Mouse (Mus musculus) kidney, adult 18-20 months (tissue): ENCODE measurements around the gene Arhgef2.

ENCODE experiments used
- DNase-seq: peaks from one replicate; pipeline ENCODE4 v3.0.0; 2021

The Arhgef2 gene

DNA sequence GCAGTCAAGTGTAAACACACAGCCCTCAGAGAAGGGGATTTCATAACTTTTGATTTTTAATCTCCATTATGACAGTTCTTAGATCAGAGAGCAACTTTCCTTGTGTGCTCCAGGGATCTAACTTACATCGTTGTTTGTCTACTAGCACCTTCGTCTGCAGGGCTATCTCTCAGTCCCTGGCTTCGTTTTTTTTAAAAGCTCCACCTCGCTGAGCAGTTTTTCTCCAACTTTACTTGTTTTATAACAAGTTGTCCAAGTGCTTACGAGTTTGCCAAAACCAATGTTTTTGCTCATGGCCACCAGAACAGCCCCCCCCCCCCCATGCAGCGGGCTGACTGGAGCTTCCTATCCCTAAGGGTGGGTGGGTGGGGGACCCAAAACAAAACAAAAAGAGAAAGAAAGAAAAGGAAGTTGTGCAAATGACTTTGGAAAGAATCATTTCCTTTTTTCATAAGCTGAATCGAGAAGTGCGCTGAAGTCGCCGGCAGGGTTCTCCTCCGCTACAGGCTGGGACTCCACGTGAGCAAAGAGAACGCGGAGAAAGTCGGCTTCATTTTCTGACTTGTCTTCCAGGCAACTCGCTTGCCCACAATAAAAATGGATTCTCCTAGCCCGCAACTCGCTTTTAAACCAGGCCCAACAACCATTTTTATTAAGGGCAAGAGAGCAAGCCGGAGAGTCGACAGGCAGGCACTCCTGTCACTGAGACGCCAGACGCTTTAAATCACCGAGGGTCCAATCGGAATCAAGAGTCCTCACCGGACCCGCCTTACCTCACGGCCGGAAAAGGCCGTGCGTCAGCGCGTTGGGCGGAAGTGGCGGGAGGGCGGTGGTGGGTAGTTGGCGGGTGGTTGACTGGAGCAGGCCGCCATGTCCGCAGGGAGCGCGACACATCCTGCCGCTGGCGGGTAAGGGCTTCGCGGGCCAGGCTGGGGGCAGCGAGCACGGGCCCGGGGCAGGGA lies 79.5 kb downstream of the Arhgef2 start, which contains the start of gene Khdc4:
Gene Khdc4, plus strand, starts transcription at position 824 of the 962 bp plus-strand sequence.
- DNase-seq: peak; percentile 97

GRCm38 (mm10) chr3:88685958-88686451 lies 80.2 kb downstream of the Arhgef2 start:
- DNase-seq: no peak

GRCm38 (mm10) chr3:88686734-88687611 lies 81.2 kb downstream of the Arhgef2 start:
- DNase-seq: no peak

- no peak for DNase-seq
Measured at GRCm38 (mm10) chr3:88689079-88689478, 83.3 kb downstream of the Arhgef2 start.

DNA sequence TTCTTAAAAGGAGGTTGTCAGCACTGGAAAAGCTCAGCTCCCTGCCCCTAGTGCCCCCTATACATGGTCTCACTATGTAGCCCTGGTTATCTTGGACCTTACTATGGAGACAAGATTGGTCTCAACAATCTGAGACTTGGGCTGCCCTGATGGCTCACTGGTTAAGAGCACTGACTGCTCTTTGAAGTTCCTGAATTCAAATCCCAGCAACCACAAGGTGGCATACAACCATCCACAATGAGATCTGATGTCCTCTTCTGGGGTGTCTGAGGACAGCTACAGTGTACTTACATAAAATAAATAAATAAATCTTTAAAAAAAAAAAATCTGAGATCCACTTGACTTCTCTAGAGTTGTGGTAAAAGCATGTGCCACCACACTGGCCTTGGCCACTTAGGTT lies 89.8 kb downstream of the Arhgef2 start:
- DNase-seq: no peak
